Mouse (Mus musculus) forebrain, embryonic 11.5 days (tissue): ENCODE measurements around the gene Tm7sf3. TPM values are rescaled to one million over a fixed set of nuclear protein-coding genes. Genes with fewer than 3 reads are reported as not detected.
"Not testable (repeated sequence)": the region's sequence is repeated elsewhere in the genome, so short reads cannot be mapped to it uniquely, and the experiment has no call there.

Experiments used
- ATAC-seq: fragments of 200-750 bp; cut with Nextera tagmentation; replicated peaks from 2 replicates; pipeline ENCODE4 v1.8.0; 2017; ENCODE audit warnings: moderate TSS enrichment; ENCODE audit not compliant: low FRiP score
- DNase-seq: peaks from one replicate; pipeline ENCODE4 v3.0.0-alpha.2; 2017; ENCODE audit warnings: low spot score
- H3K27ac ChIP-seq: fragments of 300-500 bp; sonication (generic); 2 replicates; pipeline ENCODE4 v1.5.1; 2014; ENCODE audit warnings: low read depth, low read length
- H3K27me3 ChIP-seq: fragments of 300-500 bp; sonication (generic); 2 replicates; pipeline ENCODE4 v1.6.1; 2014; ENCODE audit warnings: mild to moderate bottlenecking, low read length, mixed read lengths; ENCODE audit not compliant: control insufficient read depth, insufficient read depth
- H3K36me3 ChIP-seq: fragments of 300-500 bp; sonication (generic); 2 replicates; pipeline ENCODE4 v1.6.1; 2014; ENCODE audit warnings: mild to moderate bottlenecking, low read length, moderate library complexity, mixed read lengths; ENCODE audit not compliant: control insufficient read depth, insufficient read depth
- H3K4me1 ChIP-seq: fragments of 300-500 bp; sonication (generic); replicated peaks from 2 replicates; pipeline ENCODE4 v1.6.1; 2014; ENCODE audit warnings: low read length, mixed read lengths; ENCODE audit not compliant: control insufficient read depth, insufficient read depth
- H3K4me2 ChIP-seq: fragments of 300-500 bp; sonication (generic); 2 replicates; pipeline ENCODE4 v1.6.1; 2014; ENCODE audit warnings: low read depth, mild to moderate bottlenecking, low read length, moderate library complexity, mixed read lengths; ENCODE audit not compliant: severe bottlenecking
- H3K4me3 ChIP-seq: fragments of 300-500 bp; sonication (generic); 2 replicates; pipeline ENCODE4 v1.5.1; 2014; ENCODE audit warnings: low read depth, low read length
- H3K9ac ChIP-seq: fragments of 300-500 bp; sonication (generic); 2 replicates; pipeline ENCODE4 v1.6.1; 2014; ENCODE audit warnings: low read length
- H3K9me3 ChIP-seq: fragments of 300-500 bp; sonication (generic); 2 replicates; pipeline ENCODE4 v1.6.1; 2016; ENCODE audit warnings: low read length, mixed read lengths; ENCODE audit not compliant: control insufficient read depth
- WGBS: fragments of 180-500 bp; shearing (Covaris S2); extraction: QIAGEN DNeasy Blood & Tissue Kit; methylation state at CpG from one replicate; pipeline ENCODE4 v1.1.7; 2014; 5-methylcytosine and 5-hydroxymethylcytosine counted together
- polyA plus RNA-seq: library from polyadenylated mRNA; unstranded; fragments of >200 nt; fragmentation: Nextera tagmentation; extraction: Ambion mirVana; gene quantifications from 2 replicates; pipeline ENCODE4 v1.2.1, GENCODE M21; 2014

Gene Tm7sf3
- polyA plus RNA-seq, 1 experiment from 2014 or later, result 25.4 TPM

- H3K4me1 ChIP-seq, result no peaks in the 10 kb centered on the region; the same call in 1 of the 2 replicates
- no peaks in the 10 kb centered on the region for H3K36me3 ChIP-seq
- no peak overlapping the region for H3K9ac ChIP-seq
- no peak overlapping the region for H3K4me2 ChIP-seq
- ATAC-seq (no peak), DNase-seq (no peak)
- WGBS, result 69% methylated on average over 2 of the region's 2 CpGs
- no peak overlapping the region for H3K27ac ChIP-seq
- no peaks in the 10 kb centered on the region for H3K27me3 ChIP-seq
- H3K4me3 ChIP-seq, result no peak overlapping the region
- H3K9me3 ChIP-seq, result no peaks in the 10 kb centered on the region
These were observed 62.2 kb downstream of the Tm7sf3 start for GRCm38 (mm10) chr6:146580381-146580926.

DNA sequence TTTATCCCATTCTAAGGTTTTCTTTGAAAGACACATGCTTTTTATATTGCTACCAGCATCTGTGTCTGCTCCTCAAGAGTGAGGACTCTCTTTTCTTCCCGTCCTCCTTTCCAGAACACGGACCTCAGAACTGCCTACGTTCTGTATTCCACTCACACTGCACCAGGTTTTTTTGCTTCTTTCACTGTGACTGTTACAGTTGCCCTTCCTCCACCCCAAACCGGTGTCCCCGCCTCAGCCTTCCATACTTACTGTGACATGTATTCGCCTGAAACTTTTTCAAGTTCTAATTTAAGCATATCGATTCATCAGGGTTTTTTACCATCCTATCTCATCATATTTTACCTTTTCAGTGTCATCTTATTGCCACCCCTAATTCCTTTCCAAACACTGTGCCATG lies 64.0 kb downstream of the Tm7sf3 start:
- Histone ChIP-seq H3K36me3 (no peaks in the 10 kb centered on the region), H3K27ac (no peak overlapping the region), H3K4me1 (no peaks in the 10 kb centered on the region; the same call in 1 of the 2 replicates), H3K27me3 (no peaks in the 10 kb centered on the region), H3K4me3 (peak overlapping the region; percentile 92), H3K4me2 (peak overlapping the region; percentile 77), H3K9me3 (no peaks in the 10 kb centered on the region), H3K9ac (peak overlapping the region; percentile 88)
- DNase-seq, result no peak
- no peak for ATAC-seq
- WGBS, result 19% methylated on average over 7 of the region's 7 CpGs

- peak; percentile 42; the same call in 1 of the 2 replicates for ATAC-seq
- WGBS, result under 1% methylated on average over 22 of the region's 22 CpGs
These were observed 64.5 kb downstream of the Tm7sf3 start for GRCm38 (mm10) chr6:146578111-146578531.

DNA sequence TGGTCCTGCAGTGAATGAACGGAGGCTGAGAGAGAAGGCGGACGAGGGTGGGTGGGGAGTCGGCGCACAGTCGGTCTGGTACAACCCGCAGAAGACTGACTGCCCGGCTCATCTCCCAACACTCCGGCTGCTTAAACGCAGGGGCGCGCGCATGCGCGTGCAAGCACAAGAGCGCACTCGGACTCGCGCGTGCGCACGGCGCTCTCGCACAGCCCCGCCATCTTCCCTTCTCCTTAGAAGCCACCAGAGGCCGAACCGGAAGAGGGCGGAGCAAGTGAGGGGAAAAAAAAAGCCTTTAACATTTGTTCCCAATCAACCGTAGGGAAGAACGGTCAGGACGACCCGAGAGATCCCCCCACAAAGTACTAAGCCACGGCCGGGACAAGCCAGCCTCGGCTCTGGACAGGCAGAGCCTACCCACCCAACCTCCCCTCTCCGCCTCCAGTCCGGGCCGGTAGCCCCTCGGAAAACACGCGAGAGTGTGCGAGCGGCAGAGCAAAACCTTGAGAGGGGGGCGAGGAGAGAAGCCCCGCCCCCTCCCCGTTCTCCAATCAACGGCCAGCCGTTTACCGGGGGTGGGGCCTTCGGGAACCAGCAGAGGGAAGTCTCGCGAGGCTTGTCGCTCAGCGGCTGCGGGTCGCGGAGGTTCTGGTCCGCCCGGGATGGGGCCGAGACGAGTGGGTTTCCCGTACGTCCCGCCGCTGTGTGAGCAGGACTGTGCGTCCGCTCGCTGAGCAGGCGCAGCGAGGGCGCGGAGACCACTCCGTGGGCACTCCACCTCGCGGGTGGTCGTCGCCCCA lies 65.1 kb downstream of the Tm7sf3 start, which contains the start of gene Ints13:
TSS of gene Ints13 (minus strand) at position 526 of the 800 bp plus-strand sequence.
- H3K4me3 ChIP-seq, result peak within 1 kb of the TSS; percentile 92
- H3K27me3 ChIP-seq, result no peaks in the 10 kb centered on the region
- peak within 1 kb of the TSS; percentile 77 for H3K4me2 ChIP-seq
- WGBS, result under 1% methylated on average over 77 of the region's 77 CpGs
- no peaks in the 10 kb centered on the region for H3K9me3 ChIP-seq
- peak within 1 kb of the TSS; percentile 88 for H3K9ac ChIP-seq
- DNase-seq, result peak; percentile 98
- peak; percentile 95 for ATAC-seq
- no peaks in the 10 kb centered on the region; the same call in 1 of the 2 replicates for H3K4me1 ChIP-seq
- no peaks in the 10 kb centered on the region for H3K36me3 ChIP-seq
- peak within 1 kb of the TSS; percentile 68 for H3K27ac ChIP-seq

More at GRCm38 (mm10) chr6:146578111-146578531, 64.5 kb downstream of the Tm7sf3 start:
- Histone ChIP-seq H3K36me3 (no peaks in the 10 kb centered on the region), H3K4me3 (peak overlapping the region; percentile 92), H3K4me2 (peak overlapping the region; percentile 77), H3K9ac (peak overlapping the region; percentile 88), H3K27me3 (no peaks in the 10 kb centered on the region), H3K9me3 (no peaks in the 10 kb centered on the region), H3K4me1 (no peaks in the 10 kb centered on the region; the same call in 1 of the 2 replicates), H3K27ac (peak overlapping the region; percentile 68)
- peak; percentile 80 for DNase-seq

DNA sequence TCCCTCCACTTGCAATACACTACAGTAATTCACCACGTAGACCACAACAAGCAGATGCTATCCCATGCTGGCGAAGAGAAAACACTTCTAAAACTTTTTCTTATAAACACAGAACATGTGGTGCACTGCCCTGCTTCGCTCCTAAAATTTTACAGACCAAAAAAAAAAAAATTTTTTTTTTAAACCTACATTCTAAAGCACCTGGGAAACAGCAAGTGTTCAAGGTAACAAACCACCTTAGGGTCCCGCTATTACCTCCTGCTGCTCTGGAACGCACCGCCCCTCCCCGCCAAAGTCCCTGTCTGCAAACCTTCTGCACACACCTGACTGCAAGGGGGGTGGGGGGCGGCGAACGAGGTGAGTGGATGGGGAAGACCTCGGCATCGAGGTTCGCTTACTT lies 65.7 kb downstream of the Tm7sf3 start, which contains the start of gene Fgfr1op2:
TSS of gene Fgfr1op2 (plus strand) at position 301 of the 400 bp plus-strand sequence.
- peak within 1 kb of the TSS; percentile 88 for H3K9ac ChIP-seq
- H3K9me3 ChIP-seq, result no peaks in the 10 kb centered on the region
- ATAC-seq (no peak), DNase-seq (no peak)
- 2% methylated on average over 13 of the region's 13 CpGs for whole genome bisulfite sequencing
- no peaks in the 10 kb centered on the region for H3K27me3 ChIP-seq
- peak within 1 kb of the TSS; percentile 77 for H3K4me2 ChIP-seq
- H3K4me3 ChIP-seq, result peak within 1 kb of the TSS; percentile 92
- H3K4me1 ChIP-seq, result no peaks in the 10 kb centered on the region; the same call in 1 of the 2 replicates
- no peaks in the 10 kb centered on the region for H3K36me3 ChIP-seq
- peak within 1 kb of the TSS; percentile 68 for H3K27ac ChIP-seq

- no peak for DNase-seq
- Histone ChIP-seq H3K9me3 (no peaks in the 10 kb centered on the region), H3K4me1 (no peaks in the 10 kb centered on the region; the same call in 1 of the 2 replicates), H3K4me3 (no peak overlapping the region), H3K36me3 (no peaks in the 10 kb centered on the region), H3K9ac (no peak overlapping the region), H3K4me2 (no peak overlapping the region), H3K27me3 (no peaks in the 10 kb centered on the region), H3K27ac (no peak overlapping the region)
- ATAC-seq, result no peak
These were observed 70.6 kb downstream of the Tm7sf3 start for GRCm38 (mm10) chr6:146572073-146572472.

- not testable (repeated sequence) for H3K27me3 ChIP-seq, H3K4me2 ChIP-seq, H3K27ac ChIP-seq, H3K4me3 ChIP-seq, H3K4me1 ChIP-seq, H3K9ac ChIP-seq, H3K9me3 ChIP-seq, H3K36me3 ChIP-seq, DNase-seq, ATAC-seq
- WGBS, result 92% methylated on average over 1 of the region's 1 CpGs
These were observed 80.2 kb downstream of the Tm7sf3 start for GRCm38 (mm10) chr6:146562461-146562860.
